Mouse (Mus musculus) testis, adult 2 months (tissue): ENCODE data around the gene Adamtsl4. TPM values are rescaled to one million over a fixed set of nuclear protein-coding genes. Genes with fewer than 3 reads are reported as not detected.
A peak's percentile ranks its signal among the peaks of the same experiment; 100 is the strongest.

Experiments used
- H3K27ac ChIP-seq: fragments of 200-500 bp; 2 replicates; pipeline ENCODE4 v1.5.1; 2012; ENCODE audit warnings: low read depth, low read length; ENCODE audit not compliant: control insufficient read depth, insufficient read depth
- H3K27me3 ChIP-seq: fragments of 200-500 bp; 2 replicates; pipeline ENCODE4 v1.6.1; 2012; ENCODE audit warnings: mild to moderate bottlenecking, low read length, moderate library complexity; ENCODE audit not compliant: control insufficient read depth, insufficient read depth
- H3K36me3 ChIP-seq: fragments of 200-500 bp; 2 replicates; pipeline ENCODE4 v1.6.1; 2012; ENCODE audit warnings: mild to moderate bottlenecking, low read length; ENCODE audit not compliant: control insufficient read depth, insufficient read depth
- H3K4me1 ChIP-seq: fragments of 200-500 bp; 2 replicates; pipeline ENCODE4 v1.6.1; 2012; ENCODE audit warnings: low read length; ENCODE audit not compliant: control insufficient read depth, insufficient read depth
- H3K4me3 ChIP-seq: fragments of 200-500 bp; 2 replicates; pipeline ENCODE4 v1.5.1; 2012; ENCODE audit warnings: low read depth, mild to moderate bottlenecking, low read length, moderate library complexity, mixed read lengths; ENCODE audit not compliant: control insufficient read depth
- CTCF ChIP-seq: fragments of 200-500 bp; IDR thresholded peaks from 2 replicates; pipeline ENCODE4 v1.5.1; 2012; ENCODE audit warnings: low read depth, mild to moderate bottlenecking, inconsistent platforms, low read length, moderate library complexity; ENCODE audit not compliant: control insufficient read depth, insufficient read depth, insufficient replicate concordance
- POLR2A ChIP-seq: fragments of 200-500 bp; IDR thresholded peaks from 2 replicates; pipeline ENCODE4 v1.6.1; 2012; ENCODE audit warnings: low read depth, mild to moderate bottlenecking, inconsistent platforms, low read length, moderate library complexity; ENCODE audit not compliant: control insufficient read depth
- polyA plus RNA-seq: library from polyadenylated mRNA; depleted of rRNA; stranded (reverse); fragments of >200 nt; gene quantifications from 2 replicates; pipeline ENCODE4 v1.2.3, GENCODE M21; 2012

Adamtsl4 gene
- polyA plus RNA-seq, 1 experiment: 0.74 TPM

- Histone ChIP-seq H3K27ac (0 out of 2 replicates have a peak overlapping the region, but pooled peaks have one; percentile 9), H3K27me3 (no peaks in the 10 kb centered on the region), H3K36me3 (no peaks in the 10 kb centered on the region), H3K4me1 (peaks cover 12% of the 10 kb centered on the region), H3K4me3 (no peak overlapping the region)
- TF ChIP-seq CTCF (no peak), POLR2A (no peak)
Observed at GRCm38 (mm10) chr3:95700233-95700681, 12.5 kb upstream of the Adamtsl4 start.

GRCm38 (mm10) chr3:95698286-95698685 lies 10.6 kb upstream of the Adamtsl4 start:
- Histone ChIP-seq H3K4me3 (no peak overlapping the region), H3K27ac (no peak overlapping the region), H3K36me3 (no peaks in the 10 kb centered on the region), H3K4me1 (peaks cover 13% of the 10 kb centered on the region), H3K27me3 (no peaks in the 10 kb centered on the region)
- TF ChIP-seq CTCF (no peak), POLR2A (no peak)

- no peak overlapping the region for H3K4me3 ChIP-seq
- H3K27ac ChIP-seq: no peak overlapping the region
- peaks cover 5% of the 10 kb centered on the region for H3K4me1 ChIP-seq
- H3K27me3 ChIP-seq: no peaks in the 10 kb centered on the region
- TF ChIP-seq CTCF (no peak), POLR2A (no peak)
- H3K36me3 ChIP-seq: no peaks in the 10 kb centered on the region
Observed at GRCm38 (mm10) chr3:95696360-95696759, 8.6 kb upstream of the Adamtsl4 start.

- Histone ChIP-seq H3K4me3 (no peak overlapping the region), H3K36me3 (no peaks in the 10 kb centered on the region), H3K4me1 (peaks cover 5% of the 10 kb centered on the region), H3K27ac (no peak overlapping the region), H3K27me3 (no peaks in the 10 kb centered on the region)
- TF ChIP-seq CTCF (no peak), POLR2A (no peak)
Observed at GRCm38 (mm10) chr3:95695796-95696195, 8.1 kb upstream of the Adamtsl4 start.

GRCm38 (mm10) chr3:95694808-95695703 lies 7.3 kb upstream of the Adamtsl4 start:
- H3K4me1 ChIP-seq: peaks cover 2% of the 10 kb centered on the region
- H3K27me3 ChIP-seq: no peaks in the 10 kb centered on the region
- TF ChIP-seq CTCF (no peak), POLR2A (no peak)
- no peaks in the 10 kb centered on the region for H3K36me3 ChIP-seq
- no peak overlapping the region for H3K4me3 ChIP-seq
- H3K27ac ChIP-seq: no peak overlapping the region; the same call in 1 of the 2 replicates

GRCm38 (mm10) chr3:95693821-95694807 lies 6.4 kb upstream of the Adamtsl4 start:
- Histone ChIP-seq H3K36me3 (no peaks in the 10 kb centered on the region), H3K27ac (no peak overlapping the region), H3K4me1 (peaks cover 2% of the 10 kb centered on the region), H3K27me3 (no peaks in the 10 kb centered on the region), H3K4me3 (no peak overlapping the region)
- no peak for TF ChIP-seq POLR2A
- TF ChIP-seq CTCF: no peak
